Mouse (Mus musculus) liver, embryonic 11.5 days (tissue): ENCODE data around the gene Vps18. TPM values are rescaled to one million over a fixed set of nuclear protein-coding genes. Genes with fewer than 3 reads are reported as not detected.
A peak's percentile ranks its signal among the peaks of the same experiment; 100 is the strongest.

Source experiments
- ATAC-seq: fragments of 200-750 bp; cut with Nextera tagmentation; replicated peaks from 2 replicates; pipeline ENCODE4 v1.8.0; 2017; ENCODE audit warnings: moderate number of reproducible peaks, mild to moderate bottlenecking, moderate TSS enrichment, moderate library complexity; ENCODE audit not compliant: low FRiP score
- DNase-seq: peaks from one replicate; pipeline ENCODE4 v3.0.0-alpha.2; 2017; ENCODE audit warnings: low spot score
- H3K27ac ChIP-seq: fragments of 300-500 bp; sonication (generic); 2 replicates; pipeline ENCODE4 v1.5.1; 2014; ENCODE audit warnings: mild to moderate bottlenecking, low read depth, low read length, control low read depth
- H3K27me3 ChIP-seq: fragments of 300-500 bp; sonication (generic); replicated peaks from 2 replicates; pipeline ENCODE4 v1.6.1; 2014; ENCODE audit warnings: low read length, mixed read lengths; ENCODE audit not compliant: control insufficient read depth, insufficient read depth
- H3K36me3 ChIP-seq: fragments of 300-500 bp; sonication (generic); 2 replicates; pipeline ENCODE4 v1.6.1; 2014; ENCODE audit warnings: mild to moderate bottlenecking, low read length, moderate library complexity, mixed read lengths; ENCODE audit not compliant: control insufficient read depth, insufficient read depth
- H3K4me1 ChIP-seq: fragments of 300-500 bp; sonication (generic); replicated peaks from 2 replicates; pipeline ENCODE4 v1.6.1; 2014; ENCODE audit warnings: low read length, mixed read lengths; ENCODE audit not compliant: control insufficient read depth, insufficient read depth
- H3K4me2 ChIP-seq: fragments of 300-500 bp; sonication (generic); 2 replicates; pipeline ENCODE4 v1.6.1; 2014; ENCODE audit warnings: mild to moderate bottlenecking, control low read depth, moderate library complexity
- H3K4me3 ChIP-seq: fragments of 300-500 bp; sonication (generic); 2 replicates; pipeline ENCODE4 v1.5.1; 2014; ENCODE audit warnings: low read depth, low read length, control low read depth
- H3K9ac ChIP-seq: fragments of 300-500 bp; sonication (generic); 2 replicates; pipeline ENCODE4 v1.6.1; 2014; ENCODE audit warnings: low read depth, low read length, control low read depth
- H3K9me3 ChIP-seq: fragments of 300-500 bp; sonication (generic); 2 replicates; pipeline ENCODE4 v1.6.1; 2016; ENCODE audit warnings: low read length, inconsistent platforms, mixed read lengths; ENCODE audit not compliant: control insufficient read depth
- WGBS: fragments of 180-500 bp; shearing (Covaris S2); extraction: QIAGEN DNeasy Blood & Tissue Kit; methylation state at CpG from one replicate; pipeline ENCODE4 v1.1.7; 2014; 5-methylcytosine and 5-hydroxymethylcytosine counted together
- polyA plus RNA-seq: library from polyadenylated mRNA; unstranded; fragments of >200 nt; fragmentation: Nextera tagmentation; extraction: Ambion mirVana; gene quantifications from 2 replicates; pipeline ENCODE4 v1.2.1, GENCODE M21; 2014

Gene Vps18
- polyA plus RNA-seq, 1 experiment from 2014 or later: 14.0 TPM

DNA sequence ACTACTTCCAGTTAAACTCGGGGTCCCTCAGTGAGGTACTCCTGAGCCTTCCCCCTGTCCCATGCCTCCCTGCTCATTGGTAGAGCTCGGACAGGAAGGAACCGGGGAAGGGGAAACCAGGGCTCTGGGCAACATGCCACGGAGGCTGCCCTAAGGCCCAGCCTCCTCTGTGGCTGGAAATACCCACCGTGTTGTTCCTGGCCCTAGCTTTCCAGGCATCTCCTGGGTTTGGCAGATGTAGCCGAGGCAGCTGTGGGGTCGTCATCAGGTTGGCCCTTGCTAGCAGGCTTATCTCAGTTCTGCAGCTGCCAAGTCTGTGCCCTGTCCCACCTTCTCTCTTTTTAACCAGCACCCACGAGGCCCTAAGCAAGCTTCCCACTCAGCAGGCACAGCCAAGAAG lies 32.0 kb downstream of the Vps18 start:
- peak overlapping the region; percentile 70; the same call in 1 of the 2 replicates for H3K9ac ChIP-seq
- no peaks in the 10 kb centered on the region for H3K36me3 ChIP-seq
- no peak for DNase-seq
- H3K4me2 ChIP-seq: peak overlapping the region; percentile 82; the same call in 1 of the 2 replicates
- H3K4me3 ChIP-seq: no peak overlapping the region
- WGBS: 49% methylated on average over 8 of the region's 8 CpGs
- H3K4me1 ChIP-seq: peaks cover 60% of the 10 kb centered on the region
- H3K9me3 ChIP-seq: no peaks in the 10 kb centered on the region
- peaks cover 49% of the 10 kb centered on the region for H3K27me3 ChIP-seq
- peak overlapping the region; percentile 30; the same call in 1 of the 2 replicates for H3K27ac ChIP-seq
- peak; percentile 66 for ATAC-seq

- Histone ChIP-seq H3K27me3 (peaks cover 63% of the 10 kb centered on the region), H3K4me3 (peak overlapping the region; percentile 42), H3K4me1 (peaks cover 72% of the 10 kb centered on the region), H3K9me3 (no peaks in the 10 kb centered on the region), H3K36me3 (no peaks in the 10 kb centered on the region), H3K9ac (peak overlapping the region; percentile 70), H3K27ac (peak overlapping the region; percentile 77), H3K4me2 (peak overlapping the region; percentile 82)
- DNase-seq (peak; percentile 64), ATAC-seq (no peak)
- 4% methylated on average over 48 of the region's 48 CpGs for WGBS
Measured at GRCm38 (mm10) chr2:119321771-119322586, 33.4 kb downstream of the Vps18 start.

DNA sequence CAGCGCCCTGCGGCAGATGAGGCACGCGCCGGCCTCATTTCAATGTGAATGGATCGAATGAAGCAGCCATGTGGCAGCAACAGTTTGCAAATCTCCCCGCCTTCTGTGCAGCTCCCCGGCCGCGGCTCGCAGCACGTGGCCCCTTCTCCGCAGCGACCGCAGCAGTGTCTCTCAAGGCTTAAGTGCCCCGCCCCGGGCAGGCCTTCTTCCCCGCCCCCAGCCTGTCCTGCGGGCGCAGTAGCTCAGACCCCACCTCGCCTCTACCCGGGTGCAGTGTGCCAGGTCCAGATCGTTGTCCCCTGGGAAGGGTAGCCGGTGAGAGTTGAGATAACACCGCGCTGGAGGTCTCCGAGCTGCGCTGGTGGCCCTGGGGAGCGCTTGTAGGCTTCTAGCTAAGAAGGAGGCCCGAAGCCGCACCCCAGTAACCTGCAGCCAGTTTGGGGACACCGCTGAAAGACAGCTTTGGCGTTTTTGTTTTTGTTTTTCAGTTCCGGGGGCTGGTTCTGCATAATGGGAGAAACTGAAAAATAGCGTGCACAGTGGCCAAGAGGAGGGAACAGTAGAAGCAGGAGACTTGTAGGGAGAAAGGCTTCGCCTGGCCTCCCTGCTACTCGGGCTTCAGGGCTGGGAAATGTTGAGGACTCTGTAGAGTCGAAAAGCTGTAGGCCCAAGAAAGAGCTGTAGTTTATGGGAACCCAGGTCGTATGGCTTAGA lies 34.2 kb downstream of the Vps18 start:
- no peaks in the 10 kb centered on the region for H3K9me3 ChIP-seq
- H3K27ac ChIP-seq: peak overlapping the region; percentile 77
- peaks cover 75% of the 10 kb centered on the region for H3K4me1 ChIP-seq
- peak; percentile 80 for DNase-seq
- peak overlapping the region; percentile 42 for H3K4me3 ChIP-seq
- WGBS: 5% methylated on average over 39 of the region's 39 CpGs
- peak overlapping the region; percentile 70 for H3K9ac ChIP-seq
- ATAC-seq: peak; percentile 63
- no peaks in the 10 kb centered on the region for H3K36me3 ChIP-seq
- peak overlapping the region; percentile 82 for H3K4me2 ChIP-seq
- peaks cover 70% of the 10 kb centered on the region for H3K27me3 ChIP-seq

- ATAC-seq (no peak), DNase-seq (peak; percentile 43)
- H3K36me3 ChIP-seq: no peaks in the 10 kb centered on the region
- no peaks in the 10 kb centered on the region for H3K9me3 ChIP-seq
- peaks cover 66% of the 10 kb centered on the region for H3K4me1 ChIP-seq
- 10% methylated on average over 32 of the region's 32 CpGs for WGBS
- peaks cover 83% of the 10 kb centered on the region for H3K27me3 ChIP-seq
- peak overlapping the region; percentile 59 for H3K4me3 ChIP-seq
- H3K4me2 ChIP-seq: peak overlapping the region; percentile 88
- no peak overlapping the region for H3K9ac ChIP-seq
- H3K27ac ChIP-seq: no peak overlapping the region
Measured at GRCm38 (mm10) chr2:119323866-119324575, 35.5 kb downstream of the Vps18 start.

DNA sequence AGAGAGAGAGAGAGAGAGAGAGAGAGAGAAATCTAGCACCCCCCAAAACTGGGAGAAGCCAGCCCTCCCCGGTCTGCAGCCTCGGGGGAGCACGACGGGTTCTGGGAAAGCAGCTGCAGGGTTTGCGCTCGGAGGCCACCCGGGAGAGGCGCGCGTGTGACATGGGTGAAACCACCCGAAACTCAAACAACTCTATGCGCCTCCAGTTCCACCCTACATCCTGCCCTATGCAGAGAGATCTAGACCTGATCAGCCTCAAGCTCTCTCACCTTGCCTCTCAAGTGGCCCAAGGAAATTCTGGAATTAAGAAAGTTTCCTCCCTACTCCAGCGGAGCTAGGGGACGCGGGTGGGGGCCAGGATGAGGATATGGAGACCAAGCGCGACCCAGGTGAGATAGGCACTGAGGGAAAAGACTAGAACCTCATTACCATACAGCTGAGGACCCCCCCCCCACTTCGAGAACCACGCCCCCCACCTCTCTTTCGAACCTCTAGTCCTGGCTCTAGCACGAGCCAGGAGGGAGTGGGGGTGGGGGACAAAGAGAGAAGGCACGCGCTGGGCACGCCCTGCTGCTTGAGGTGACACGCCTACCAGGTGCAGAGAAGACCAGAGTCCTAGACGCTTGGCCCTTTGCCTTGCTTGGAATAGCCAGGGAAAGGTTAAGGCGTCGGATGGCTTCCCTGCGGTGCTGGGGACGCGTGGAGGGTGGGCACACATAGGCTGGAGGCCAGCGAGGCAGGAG lies 36.2 kb downstream of the Vps18 start:
- Histone ChIP-seq H3K9me3 (no peaks in the 10 kb centered on the region), H3K9ac (no peak overlapping the region), H3K4me3 (peak overlapping the region; percentile 59), H3K4me1 (peaks cover 66% of the 10 kb centered on the region), H3K27me3 (peaks cover 89% of the 10 kb centered on the region), H3K27ac (no peak overlapping the region), H3K36me3 (no peaks in the 10 kb centered on the region), H3K4me2 (peak overlapping the region; percentile 88)
- WGBS: 2% methylated on average over 32 of the region's 32 CpGs
- DNase-seq (peak; percentile 59), ATAC-seq (0 out of 2 replicates have a peak, but pooled peaks have one; percentile 22)

DNA sequence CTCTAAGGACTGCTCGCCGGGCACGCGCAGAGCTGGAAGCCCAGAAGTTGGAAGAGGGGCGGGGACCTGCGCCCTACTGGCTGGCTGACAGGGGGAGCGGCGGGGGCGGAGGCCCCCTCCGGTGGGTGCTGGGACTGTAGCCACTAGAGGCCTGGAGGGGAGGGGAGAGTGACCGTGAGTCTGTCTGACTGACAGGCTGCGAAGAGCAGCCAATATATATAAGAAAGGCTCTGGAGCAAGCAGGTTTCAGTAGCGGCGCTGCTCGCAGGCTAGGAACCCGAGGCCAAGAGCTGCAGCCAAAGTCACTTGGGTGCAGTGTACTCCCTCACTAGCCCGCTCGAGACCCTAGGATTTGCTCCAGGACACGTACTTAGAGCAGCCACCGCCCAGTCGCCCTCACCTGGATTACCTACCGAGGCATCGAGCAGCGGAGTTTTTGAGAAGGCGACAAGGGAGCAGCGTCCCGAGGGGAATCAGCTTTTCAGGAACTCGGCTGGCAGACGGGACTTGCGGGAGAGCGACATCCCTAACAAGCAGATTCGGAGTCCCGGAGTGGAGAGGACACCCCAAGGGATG lies 37.1 kb downstream of the Vps18 start, which contains the start of gene Dll4:
Gene Dll4 (plus strand): TSS at position 217 of the 576 bp plus-strand sequence.
- peak within 1 kb of the TSS; percentile 59 for H3K4me3 ChIP-seq
- peaks cover 61% of the 10 kb centered on the region for H3K4me1 ChIP-seq
- 2% methylated on average over 33 of the region's 33 CpGs for WGBS
- DNase-seq (peak; percentile 67), ATAC-seq (peak; percentile 43)
- H3K4me2 ChIP-seq: peak within 1 kb of the TSS; percentile 88
- H3K9me3 ChIP-seq: no peaks in the 10 kb centered on the region
- H3K36me3 ChIP-seq: no peaks in the 10 kb centered on the region
- peak within 1 kb of the TSS; percentile 40; the same call in 1 of the 2 replicates for H3K9ac ChIP-seq
- peaks cover 89% of the 10 kb centered on the region for H3K27me3 ChIP-seq
- no peak within 1 kb of the TSS for H3K27ac ChIP-seq

DNA sequence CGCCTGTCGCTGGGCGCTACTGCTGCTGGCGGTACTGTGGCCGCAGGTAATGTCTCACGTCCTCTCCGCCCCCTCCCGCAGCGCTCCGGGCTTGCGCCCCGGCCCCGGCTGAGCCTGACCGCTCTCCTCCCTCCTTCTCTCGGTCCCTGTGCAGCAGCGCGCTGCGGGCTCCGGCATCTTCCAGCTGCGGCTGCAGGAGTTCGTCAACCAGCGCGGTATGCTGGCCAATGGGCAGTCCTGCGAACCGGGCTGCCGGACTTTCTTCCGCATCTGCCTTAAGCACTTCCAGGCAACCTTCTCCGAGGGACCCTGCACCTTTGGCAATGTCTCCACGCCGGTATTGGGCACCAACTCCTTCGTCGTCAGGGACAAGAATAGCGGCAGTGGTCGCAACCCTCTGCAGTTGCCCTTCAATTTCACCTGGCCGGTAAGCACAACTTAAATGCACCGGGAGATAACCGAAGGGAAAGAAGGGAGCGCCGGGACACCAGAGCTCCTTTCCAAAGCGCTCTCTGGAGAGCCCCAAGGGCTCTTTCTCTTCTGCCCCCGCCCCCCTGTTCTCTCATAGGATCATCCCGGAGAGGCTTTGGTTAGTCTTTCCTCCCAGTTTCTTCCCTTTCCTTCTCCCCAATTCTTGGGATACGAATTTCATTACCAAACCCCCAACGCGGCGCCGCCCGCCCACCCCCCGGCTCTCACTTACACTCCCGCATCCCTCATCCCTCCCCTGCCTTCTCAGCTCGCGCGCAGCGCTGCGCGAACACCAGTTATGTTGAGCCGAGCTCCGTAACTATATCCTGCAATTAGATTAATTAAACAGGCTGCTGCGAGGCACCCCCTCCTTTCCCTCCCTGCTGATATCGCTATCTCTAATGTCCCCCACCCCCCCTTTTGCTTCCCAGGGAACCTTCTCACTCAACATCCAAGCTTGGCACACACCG lies 37.9 kb downstream of the Vps18 start:
- peaks cover 89% of the 10 kb centered on the region for H3K27me3 ChIP-seq
- no peaks in the 10 kb centered on the region for H3K9me3 ChIP-seq
- 2% methylated on average over 52 of the region's 61 CpGs for WGBS
- no peaks in the 10 kb centered on the region for H3K36me3 ChIP-seq
- H3K9ac ChIP-seq: peak overlapping the region; percentile 40; the same call in 1 of the 2 replicates
- peak overlapping the region; percentile 59 for H3K4me3 ChIP-seq
- DNase-seq (peak; percentile 52), ATAC-seq (no peak)
- H3K4me1 ChIP-seq: peaks cover 54% of the 10 kb centered on the region
- H3K4me2 ChIP-seq: peak overlapping the region; percentile 88
- H3K27ac ChIP-seq: no peak overlapping the region
